ENCODE assay signal across 23 mouse cellular contexts in genomic region chr16:34427654-34428053, GRCm38 (mm10).
DNase-seq lines count a peak whose midpoint lies in the region; ATAC-seq and TF ChIP-seq lines count a peak whose summit lies in the region.
"Had no signal": no experiment of that assay in that cellular context is flagged by ENCODE, and none has a peak within 500 bp of the region (broad histone marks: within the 10 kb centered on the region; RNA-seq: fewer than 3 reads in every experiment).

No protein-coding gene starts in this region.

- 46% methylated on average over 5 of the region's 5 CpGs for WGBS in hindbrain, embryonic 13.5 days
- WGBS in hindbrain, embryonic 16.5 days: 38% methylated on average over 5 of the region's 5 CpGs

- TF ChIP-seq CTCF in left cerebral cortex, adult 2 months (IDR thresholded peaks at IDR 0.05): no peak

- no peak overlapping the region for H3K4me3 ChIP-seq in hindbrain, embryonic 13.5 days
- no peak overlapping the region for H3K4me3 ChIP-seq in hindbrain, embryonic 16.5 days (ENCODE audit: low read length)
- H3K4me3 ChIP-seq in left cerebral cortex, adult 2 months: no peak overlapping the region
- H3K4me3 ChIP-seq: embryonic facial prominence, embryonic 10.5 days; embryonic facial prominence, embryonic 12.5 days; forebrain, embryonic 13.5 days had no signal

- intact Hi-C loops in left cerebral cortex, adult 2 months (cut with DNase I): no loop called here
- intact Hi-C loops in left cerebral cortex, postnatal 10 days (cut with DNase I): no loop called here

- no peak overlapping the region for H3K9ac ChIP-seq in hindbrain, embryonic 13.5 days
- no peak overlapping the region for H3K9ac ChIP-seq in hindbrain, embryonic 16.5 days (ENCODE audit: low read depth, low read length)
- H3K9ac ChIP-seq: embryonic facial prominence, embryonic 12.5 days; forebrain, embryonic 13.5 days had no signal

- 0 out of 2 replicates have a peak overlapping the region, but pooled peaks have one; percentile 25 for H3K27ac ChIP-seq in hindbrain, embryonic 13.5 days
- H3K27ac ChIP-seq in hindbrain, embryonic 16.5 days (ENCODE audit: low read depth, low read length): no peak overlapping the region
- peak overlapping the region; percentile 1; the same call in 1 of the 2 replicates for H3K27ac ChIP-seq in left cerebral cortex, adult 2 months
- H3K27ac ChIP-seq: embryonic facial prominence, embryonic 10.5 days; embryonic facial prominence, embryonic 12.5 days; forebrain, embryonic 13.5 days had no signal

- H3K27me3 ChIP-seq in hindbrain, embryonic 13.5 days: no peaks in the 10 kb centered on the region
- H3K27me3 ChIP-seq in hindbrain, embryonic 16.5 days (replicated peaks; ENCODE audit: control insufficient read depth, insufficient read depth, low read length): no peaks in the 10 kb centered on the region
- H3K27me3 ChIP-seq: embryonic facial prominence, embryonic 12.5 days; forebrain, embryonic 13.5 days; Patski had no signal

- H3K4me1 ChIP-seq in hindbrain, embryonic 13.5 days (replicated peaks): peaks cover 62% of the 10 kb centered on the region
- H3K4me1 ChIP-seq in hindbrain, embryonic 16.5 days (ENCODE audit: control insufficient read depth, insufficient read depth, low read depth, low read length): peaks cover 18% of the 10 kb centered on the region

- peak; percentile 77 for DNase-seq in heart, adult 11 months
- no peak for DNase-seq in heart, adult 18-20 months
- DNase-seq in left cerebral cortex, adult 2 months (ENCODE audit: extremely low spot score in 1 of 2, low spot score in 2 of 2): no peak
- no peak for DNase-seq in left cerebral cortex, postnatal 10 days (ENCODE audit: extremely low spot score in 1 of 2, low spot score in 2 of 2)
- DNase-seq: adrenal gland, adult 8-10 months; adrenal gland, postnatal 14 days; adrenal gland, postnatal 36 days; B cell, adult 2 months; cerebellum, adult 11-12 months; cerebellum, adult 2 months; cerebellum, adult 9-10 months; cerebellum, postnatal 10 days; cerebellum, postnatal 25 days had no signal

- no peak for ATAC-seq in hindbrain, embryonic 13.5 days (ENCODE audit: low FRiP score)
- ATAC-seq in hindbrain, embryonic 16.5 days: no peak
- ATAC-seq in megakaryocyte, adult 5-6 weeks (ENCODE audit: poor library complexity, severe bottlenecking): peak; percentile 57
- ATAC-seq: activated CD4-positive, CD25-positive, alpha-beta regulatory T cell, adult 4 months; CD4-positive, CD25-positive, alpha-beta regulatory T cell, adult 4 months; forebrain, embryonic 13.5 days; Patski had no signal

- H3K36me3 ChIP-seq in hindbrain, embryonic 13.5 days: no peaks in the 10 kb centered on the region
- H3K36me3 ChIP-seq in hindbrain, embryonic 16.5 days (ENCODE audit: control insufficient read depth, insufficient read depth, low read length): no peaks in the 10 kb centered on the region
- H3K36me3 ChIP-seq: embryonic facial prominence, embryonic 10.5 days; embryonic facial prominence, embryonic 12.5 days; G1E had no signal

- H3K4me2 ChIP-seq in hindbrain, embryonic 13.5 days: no peak overlapping the region
- H3K4me2 ChIP-seq in hindbrain, embryonic 16.5 days (ENCODE audit: low read length): no peak overlapping the region
- H3K4me2 ChIP-seq: embryonic facial prominence, embryonic 12.5 days; forebrain, embryonic 13.5 days had no signal

- no peaks in the 10 kb centered on the region for H3K9me3 ChIP-seq in hindbrain, embryonic 13.5 days
- H3K9me3 ChIP-seq in hindbrain, embryonic 16.5 days (ENCODE audit: control insufficient read depth, low read length): no peaks in the 10 kb centered on the region
- H3K9me3 ChIP-seq: embryonic facial prominence, embryonic 10.5 days; embryonic facial prominence, embryonic 12.5 days; forebrain, embryonic 13.5 days; G1E had no signal
